Mouse (Mus musculus) brain, embryonic 14.5 days (tissue): ENCODE measurements around the gene Atg13.

ENCODE experiments used
- CTCF ChIP-seq: fragments of 200-500 bp; IDR thresholded peaks from 2 replicates; pipeline ENCODE4 v1.5.1; 2012; ENCODE audit warnings: inconsistent platforms, mild to moderate bottlenecking, moderate library complexity, borderline replicate concordance; ENCODE audit not compliant: insufficient read depth, insufficient read length; ENCODE audit errors: extremely low read depth
- POLR2A ChIP-seq: fragments of 200-500 bp; IDR thresholded peaks from 2 replicates; pipeline ENCODE4 v1.6.1; 2012; ENCODE audit warnings: mild to moderate bottlenecking, inconsistent platforms, borderline replicate concordance; ENCODE audit not compliant: poor library complexity, insufficient read depth, insufficient read length, severe bottlenecking; ENCODE audit errors: extremely low read depth

- TF ChIP-seq CTCF (peak; percentile 64; the same call in 1 of the 2 replicates), POLR2A (no peak)
Measured at GRCm38 (mm10) chr2:91646733-91647132, 63.6 kb downstream of the Atg13 start.
